Mouse (Mus musculus) C2C12 (cell line): ENCODE data around the gene Eef1g.

Source experiments
- CTCF ChIP-seq: IDR thresholded peaks from one replicate; pipeline ENCODE4 v1.5.1; 2011; ENCODE audit not compliant: control insufficient read depth, insufficient read depth, insufficient read length
- MYOG ChIP-seq: IDR thresholded peaks from one replicate; pipeline ENCODE4 v1.6.1; 2011; ENCODE audit not compliant: control insufficient read depth, insufficient read length; ENCODE audit errors: extremely low read depth

DNA sequence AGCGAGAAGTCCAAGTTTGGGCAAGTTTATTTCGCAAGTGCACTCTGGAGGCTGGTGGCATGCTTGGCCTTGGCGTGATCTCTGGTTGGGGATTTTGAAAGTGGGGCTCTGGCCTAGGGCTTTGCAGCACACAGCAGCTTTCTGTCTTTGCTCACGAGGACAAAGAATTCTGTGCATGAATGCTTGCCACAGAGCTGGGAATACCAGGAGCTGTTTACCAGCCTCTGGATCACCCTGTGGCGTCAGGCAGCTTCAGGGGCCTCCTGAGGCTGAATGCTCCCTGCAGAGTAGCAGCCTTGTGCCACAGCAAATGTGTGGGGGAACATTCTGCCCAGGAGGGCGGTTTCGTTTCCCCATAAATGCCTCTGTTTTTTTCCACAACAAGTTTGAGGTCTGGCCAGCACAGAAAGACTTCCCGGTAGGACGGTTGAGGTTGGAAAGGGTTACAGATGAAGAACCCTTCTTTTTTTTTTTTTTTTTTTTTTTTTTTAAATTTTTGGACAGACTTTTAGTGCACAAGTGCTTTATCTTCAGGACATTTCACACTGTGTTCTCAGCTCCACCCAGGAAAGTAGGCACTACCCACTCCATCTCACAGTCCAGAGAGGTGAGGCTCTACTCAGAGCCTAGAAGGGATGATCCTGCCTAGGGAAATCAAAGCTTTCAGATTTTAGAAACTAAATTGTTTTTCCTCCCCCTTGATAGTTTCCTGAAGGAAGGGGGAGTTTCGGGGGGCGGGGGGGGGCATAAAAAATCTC lies 56.4 kb downstream of the Eef1g start:
- no peak for TF ChIP-seq CTCF
- no peak for TF ChIP-seq MYOG
